Mouse (Mus musculus): ENCODE data around the gene Hapln4.
A peak's percentile ranks its signal among the peaks of the same experiment; 100 is the strongest.
"Not testable (repeated sequence)": the region's sequence is repeated elsewhere in the genome, so short reads cannot be mapped to it uniquely, and the experiment has no call there.

Gene Hapln4

GRCm38 (mm10) chr8:70083285-70083684 lies at the start of gene Hapln4:
Hapln4 (plus strand) TSS chr8:70083457.
- DNase-seq = peak; percentile 91 to 95

DNA sequence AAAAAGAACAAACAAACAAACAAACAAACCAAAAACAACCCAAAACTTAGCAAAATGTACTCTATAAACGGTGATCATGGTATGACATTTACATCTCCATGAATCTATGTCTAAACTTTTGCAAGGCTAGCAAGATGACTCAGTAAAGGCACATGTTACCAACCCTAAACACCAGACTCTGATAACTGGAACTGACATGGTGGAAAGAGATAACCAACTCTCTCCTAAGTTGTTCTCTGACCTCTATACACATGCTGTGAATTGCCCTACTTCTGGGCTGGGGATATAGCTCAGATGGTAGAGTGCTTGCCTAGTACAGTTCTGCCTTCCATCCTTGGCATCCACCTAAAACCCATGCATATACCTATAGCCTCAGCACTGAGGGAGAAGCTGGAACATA lies 45.3 kb upstream of the Hapln4 start:
- no peak for DNase-seq

DNA sequence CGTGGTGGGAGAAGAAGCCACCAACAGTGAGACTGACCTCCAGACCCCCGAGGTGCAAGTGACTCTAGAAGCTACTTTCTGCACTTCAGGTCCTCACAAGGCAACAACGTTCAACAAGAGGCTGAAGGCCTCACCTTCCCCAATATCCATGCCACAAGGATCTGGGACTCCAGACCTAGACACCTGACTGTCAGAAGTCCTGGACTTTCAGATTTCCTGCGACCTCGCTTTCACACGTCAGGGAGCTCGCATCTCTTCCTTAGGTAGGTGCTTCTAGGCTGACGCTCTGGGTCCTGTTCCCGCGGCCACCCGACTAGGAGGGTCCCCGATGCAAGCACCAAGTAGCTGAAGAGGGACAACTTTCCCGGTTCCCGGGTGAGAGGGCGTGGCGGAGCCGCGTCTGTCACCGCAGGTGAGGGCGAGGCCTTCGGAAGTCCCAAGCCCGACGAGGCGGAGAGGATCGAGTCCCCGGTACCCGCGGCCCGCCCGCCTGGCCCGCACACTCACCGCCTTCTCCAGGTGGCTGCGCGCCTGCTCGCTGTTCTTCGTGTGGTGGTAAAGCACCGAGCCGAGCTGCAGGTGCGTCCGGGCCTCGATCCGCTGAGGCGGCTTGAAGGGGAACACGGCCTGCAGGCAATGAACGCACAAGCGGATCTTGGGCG lies 41.2 kb upstream of the Hapln4 start:
- DNase-seq = peak in 1 of 2 experiments; percentile 38

DNA sequence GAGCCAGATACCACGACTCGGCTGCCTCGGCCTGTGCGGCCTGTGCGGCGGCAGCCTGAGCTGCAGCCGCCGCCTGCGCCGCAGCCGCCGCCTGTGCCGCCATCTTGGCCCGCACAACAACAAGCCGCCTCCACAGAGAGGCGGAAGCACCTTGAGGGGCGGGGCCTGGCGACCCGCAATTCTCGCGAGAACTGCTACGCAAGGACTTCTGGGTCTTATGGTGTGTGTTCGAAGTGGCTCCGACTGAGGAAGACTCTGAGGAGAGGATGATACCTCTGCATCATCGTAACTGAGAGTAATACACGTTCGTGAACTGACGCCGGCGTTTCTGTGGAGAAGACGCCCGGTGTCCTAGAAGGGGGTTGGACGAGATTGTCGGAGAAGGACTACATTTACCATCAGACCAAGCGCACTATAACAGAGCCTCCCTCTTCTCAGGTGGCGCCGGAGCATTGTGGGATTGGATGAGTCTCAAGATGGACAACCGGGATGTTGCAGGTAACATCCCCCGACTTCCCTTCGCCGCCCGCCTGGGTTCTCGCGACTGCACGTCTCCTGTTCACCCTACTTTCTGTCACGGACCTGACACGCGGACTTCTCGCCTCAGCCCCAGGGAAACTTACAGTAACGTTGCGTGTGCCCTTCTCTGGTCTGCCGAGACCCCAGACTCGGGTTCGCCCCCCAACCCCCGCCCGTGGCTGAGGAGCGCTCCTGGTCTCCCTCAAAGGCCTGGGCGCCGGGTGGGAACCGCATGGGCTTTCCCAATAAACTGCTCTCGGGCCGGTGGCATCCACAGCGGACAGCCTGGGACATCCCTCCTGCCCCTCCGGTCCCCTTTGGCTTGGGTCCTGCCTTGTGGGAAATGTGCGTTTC lies 40.4 kb upstream of the Hapln4 start, which contains the start of the genes Mau2 and Sugp1:
Gene Mau2, minus strand, starts transcription at position 152 of the 873 bp plus-strand sequence.
Gene Sugp1, plus strand, starts transcription at position 231 of the 873 bp plus-strand sequence.
- DNase-seq = peak; percentile 94 to 96

- no peak for DNase-seq
Measured at GRCm38 (mm10) chr8:70043996-70044395, 39.3 kb upstream of the Hapln4 start.

DNA sequence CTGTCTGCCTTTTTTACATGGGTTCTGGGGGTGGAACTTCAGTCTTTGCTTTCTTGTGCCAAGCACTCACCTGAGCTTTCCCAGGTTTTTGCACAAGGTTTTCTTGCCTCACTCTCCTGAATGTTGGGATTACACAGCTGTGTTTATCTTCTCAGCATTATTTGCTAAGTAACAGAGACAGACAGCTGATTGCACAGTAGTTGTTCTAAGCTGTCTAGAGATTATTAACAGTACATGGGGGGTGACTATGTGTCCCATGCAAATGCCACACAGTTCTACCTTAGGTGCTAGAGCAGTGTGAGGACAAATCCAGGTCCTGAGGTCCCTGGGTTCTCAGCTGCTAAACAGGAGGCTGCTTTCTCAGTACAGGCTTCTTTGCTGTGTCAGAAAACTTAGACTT lies 33.6 kb upstream of the Hapln4 start:
- DNase-seq = no peak

DNA sequence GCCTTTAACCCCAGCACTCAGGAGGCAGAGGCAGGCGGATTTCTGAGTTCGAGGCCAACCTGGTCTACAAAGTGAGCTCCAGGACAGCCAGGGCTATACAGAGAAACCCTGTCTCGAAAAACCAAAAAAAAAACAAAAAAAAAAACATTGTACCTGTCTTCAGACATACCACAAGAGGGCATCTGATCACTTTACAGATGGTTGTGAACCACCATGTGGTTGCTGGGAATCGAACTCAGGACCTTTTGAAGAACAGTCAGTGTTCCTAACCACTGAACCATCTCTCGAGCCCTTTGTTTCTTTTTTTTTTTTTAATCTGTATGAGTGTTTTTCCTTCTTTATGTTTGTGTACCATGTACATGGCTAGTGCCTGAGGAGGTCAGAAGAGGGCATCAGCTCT lies 32.8 kb upstream of the Hapln4 start:
- not testable (repeated sequence) for DNase-seq

GRCm38 (mm10) chr8:70057721-70058120 lies 25.5 kb upstream of the Hapln4 start:
- no peak for DNase-seq

GRCm38 (mm10) chr8:70071836-70072440 lies 11.3 kb upstream of the Hapln4 start:
- no peak for DNase-seq

DNA sequence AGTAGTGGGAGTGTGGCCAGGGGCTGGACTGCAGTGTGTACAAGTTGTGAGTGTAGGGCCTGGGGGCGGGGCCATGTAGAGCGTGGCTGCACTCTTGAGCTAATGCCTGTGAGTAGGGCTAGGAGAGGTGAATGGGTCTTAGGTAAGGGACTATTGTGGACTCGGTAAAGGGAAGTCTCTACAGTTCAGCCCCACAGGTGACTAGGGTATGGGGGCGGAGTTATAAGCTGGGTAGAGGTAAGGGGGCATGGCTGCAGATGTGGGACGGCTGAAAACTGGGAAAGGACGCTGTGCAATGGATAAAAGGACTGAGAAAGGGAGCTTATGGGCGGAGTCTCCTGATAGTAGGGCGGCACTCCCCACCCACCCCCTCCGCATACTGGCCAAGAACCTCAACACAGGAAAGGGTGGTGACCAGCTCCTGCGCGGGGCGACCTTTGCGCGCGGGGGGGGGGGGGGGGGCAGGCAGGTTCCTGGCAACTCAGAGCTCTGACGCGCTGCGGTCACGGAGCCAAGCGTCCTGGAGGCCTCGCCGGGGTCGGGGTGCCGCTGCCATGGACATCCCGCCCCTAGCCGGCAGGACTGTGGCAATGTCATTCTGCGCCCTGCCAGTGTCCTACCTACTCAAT lies 10.7 kb upstream of the Hapln4 start, which contains the start of gene Tm6sf2:
Gene Tm6sf2, plus strand, starts transcription at position 484 of the 629 bp plus-strand sequence.
- no peak for DNase-seq

- DNase-seq = no peak
Measured at GRCm38 (mm10) chr8:70073120-70073519, 10.1 kb upstream of the Hapln4 start.

DNA sequence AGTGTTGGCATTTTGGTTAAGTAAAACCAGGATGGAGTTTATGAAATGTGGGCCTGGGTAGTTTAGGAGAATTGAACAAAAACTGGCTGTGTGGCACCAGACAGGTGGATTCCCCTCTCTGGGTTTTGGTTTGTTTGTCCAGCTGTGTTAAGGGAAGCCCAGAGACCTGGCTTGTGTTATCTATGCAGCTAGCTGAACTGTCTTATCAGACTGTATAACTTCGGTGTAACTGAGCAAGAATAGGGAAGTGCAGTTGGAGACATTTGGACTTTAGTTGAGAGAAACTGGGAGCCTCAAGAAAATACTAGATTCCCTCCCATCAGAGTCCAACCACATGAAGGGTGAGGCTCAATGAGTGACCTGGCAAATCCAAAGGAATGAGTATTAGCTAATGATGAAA lies 9.6 kb upstream of the Hapln4 start:
- no peak for DNase-seq

DNA sequence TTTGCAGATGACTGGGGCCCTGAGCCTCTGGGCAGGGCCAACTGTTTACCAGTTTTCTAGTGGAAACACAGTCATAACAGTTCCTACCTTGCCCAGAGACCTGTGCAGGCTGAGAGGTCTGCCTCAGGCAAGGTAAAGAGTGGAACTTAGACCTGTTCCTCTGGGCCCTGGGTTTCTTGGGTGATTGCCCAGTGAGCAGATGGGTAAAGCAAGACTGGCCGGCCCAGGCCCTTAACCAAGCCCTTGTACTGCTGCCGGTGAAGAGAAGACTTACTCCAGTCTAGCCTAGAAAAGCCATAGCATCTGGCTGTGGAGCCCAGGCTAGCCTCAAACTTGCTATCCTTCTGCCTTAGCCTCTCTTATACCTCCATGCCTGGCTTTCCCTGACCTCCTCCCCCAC lies 1.3 kb upstream of the Hapln4 start:
- peak; percentile 37 to 44 for DNase-seq

GRCm38 (mm10) chr8:70084191-70085065 lies 1.2 kb downstream of the Hapln4 start:
- peak; percentile 60 to 62 for DNase-seq

- no peak for DNase-seq
Measured at GRCm38 (mm10) chr8:70086151-70086550, 2.9 kb downstream of the Hapln4 start.

DNA sequence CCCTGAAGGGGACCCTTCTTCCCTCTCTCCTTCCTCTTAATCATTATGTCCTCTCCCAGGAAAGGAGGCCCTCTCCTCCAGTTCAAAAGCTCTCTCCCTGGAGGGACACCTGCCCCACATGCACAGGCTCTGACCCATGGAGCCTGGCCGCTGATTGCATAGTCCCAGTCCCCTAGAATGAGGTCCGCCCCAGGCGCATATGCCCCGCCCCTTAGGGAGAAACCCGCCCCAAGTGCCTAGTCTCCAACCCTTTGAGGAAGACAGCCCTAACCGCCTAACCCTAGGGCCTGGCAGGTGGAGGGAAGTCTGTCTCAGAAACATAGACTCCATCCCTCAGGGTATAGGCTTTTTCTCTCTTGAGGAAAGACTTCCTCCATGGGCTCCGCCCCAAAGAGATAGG lies 4.0 kb downstream of the Hapln4 start:
- no peak for DNase-seq

GRCm38 (mm10) chr8:70087836-70088650 lies 4.8 kb downstream of the Hapln4 start:
- DNase-seq = peak; percentile 61 to 62

- no peak for DNase-seq
Measured at GRCm38 (mm10) chr8:70089296-70089960, 6.2 kb downstream of the Hapln4 start.

DNA sequence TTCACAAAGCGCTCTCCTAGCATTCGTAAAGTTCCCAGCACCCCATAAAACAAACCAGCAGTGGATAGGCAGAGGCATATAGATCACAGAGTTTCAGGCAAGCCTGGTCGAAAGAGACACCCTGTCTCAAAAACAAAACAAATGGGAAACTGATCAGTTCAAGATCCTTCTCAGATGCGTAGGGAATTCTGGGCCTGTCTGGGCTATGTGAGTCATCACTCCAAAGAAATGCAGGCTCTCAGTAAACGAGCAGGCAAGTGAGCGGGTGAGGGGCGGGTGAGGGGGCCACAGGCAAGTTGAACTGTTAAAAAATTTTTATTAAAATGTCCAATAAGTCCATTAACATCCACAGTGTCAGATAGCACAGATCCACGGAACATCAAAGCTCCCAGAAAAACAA lies 9.5 kb downstream of the Hapln4 start:
- no peak for DNase-seq

DNA sequence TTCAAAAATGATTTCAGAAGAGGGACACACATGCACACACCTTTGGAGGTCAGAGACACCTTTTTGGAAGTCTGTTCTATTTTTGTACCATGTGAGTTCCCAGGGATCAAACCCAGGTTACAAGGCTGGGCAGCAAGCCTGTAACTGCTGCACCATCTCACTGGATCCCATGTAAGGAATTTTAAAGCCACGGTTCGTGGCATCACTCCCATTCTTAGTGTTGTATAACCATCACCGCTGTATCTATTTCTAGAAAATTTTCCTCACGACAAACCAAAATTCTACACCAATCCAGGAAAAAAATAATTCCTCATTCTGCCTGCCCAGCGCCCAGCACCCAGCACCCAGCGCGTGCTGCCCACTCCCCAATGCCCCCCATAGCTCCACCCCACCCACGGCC lies 16.0 kb downstream of the Hapln4 start:
- no peak for DNase-seq
